Mouse (Mus musculus): ENCODE measurements around the gene Cacna2d2. TPM values are rescaled to one million over a fixed set of nuclear protein-coding genes. Genes with fewer than 3 reads are reported as not detected.

Gene Cacna2d2
- polyA plus RNA-seq, 1 experiment, result 0.01 TPM

- H3K4me3 ChIP-seq (ENCODE audit: insufficient read depth, poor library complexity, severe bottlenecking), result no peak overlapping the region
- H3K27me3 ChIP-seq (ENCODE audit: control insufficient read depth, insufficient read depth, insufficient read length), result peaks cover 72% of the 10 kb centered on the region
- no peaks in the 10 kb centered on the region for H3K36me3 ChIP-seq (ENCODE audit: control insufficient read depth, insufficient read depth)
- no peak overlapping the region for H3ac ChIP-seq (ENCODE audit: control insufficient read depth, insufficient read length, low read depth)
- no peaks in the 10 kb centered on the region for H3K79me3 ChIP-seq (ENCODE audit: low read depth)
- no peaks in the 10 kb centered on the region for H3K79me2 ChIP-seq (ENCODE audit: control insufficient read depth, insufficient read depth)
- no peak for TF ChIP-seq MYOG (IDR thresholded peaks at IDR 0.05; ENCODE audit: control insufficient read depth, extremely low read depth, insufficient read length)
- TF ChIP-seq MAX (IDR thresholded peaks at IDR 0.05), result no peak
- no peak for TF ChIP-seq CTCF (IDR thresholded peaks at IDR 0.05; ENCODE audit: control insufficient read depth, insufficient read depth, insufficient read length)
- TF ChIP-seq MYOD1 (IDR thresholded peaks at IDR 0.05; ENCODE audit: control insufficient read depth, insufficient read length, low read depth), result no peak
- TF ChIP-seq FOSL1 (IDR thresholded peaks at IDR 0.05; ENCODE audit: insufficient read depth, low read length, poor library complexity, severe bottlenecking), result no peak
- no peak for TF ChIP-seq USF1 (IDR thresholded peaks at IDR 0.05; ENCODE audit: low read depth)
- TF ChIP-seq CEBPB (IDR thresholded peaks at IDR 0.05; ENCODE audit: low read depth), result no peak
Observed at GRCm38 (mm10) chr9:107484302-107484701, 84.9 kb downstream of the Cacna2d2 start.

- H3K79me3 ChIP-seq (ENCODE audit: low read depth), result no peaks in the 10 kb centered on the region
- H3K79me2 ChIP-seq (ENCODE audit: control insufficient read depth, insufficient read depth), result no peaks in the 10 kb centered on the region
- TF ChIP-seq USF1 (IDR thresholded peaks at IDR 0.05; ENCODE audit: low read depth) (no peak), FOSL1 (IDR thresholded peaks at IDR 0.05; ENCODE audit: insufficient read depth, low read length, poor library complexity, severe bottlenecking) (no peak), MAX (IDR thresholded peaks at IDR 0.05) (no peak), CEBPB (IDR thresholded peaks at IDR 0.05; ENCODE audit: low read depth) (no peak), MYOD1 (IDR thresholded peaks at IDR 0.05; ENCODE audit: control insufficient read depth, insufficient read length, low read depth) (no peak), MYOG (IDR thresholded peaks at IDR 0.05; ENCODE audit: control insufficient read depth, extremely low read depth, insufficient read length) (no peak), CTCF (IDR thresholded peaks at IDR 0.05; ENCODE audit: control insufficient read depth, insufficient read depth, insufficient read length) (no peak)
- no peak overlapping the region for H3ac ChIP-seq (ENCODE audit: control insufficient read depth, insufficient read length, low read depth)
- no peaks in the 10 kb centered on the region for H3K36me3 ChIP-seq (ENCODE audit: control insufficient read depth, insufficient read depth)
- H3K4me3 ChIP-seq (ENCODE audit: insufficient read depth, poor library complexity, severe bottlenecking), result no peak overlapping the region
- peaks cover 72% of the 10 kb centered on the region for H3K27me3 ChIP-seq (ENCODE audit: control insufficient read depth, insufficient read depth, insufficient read length)
Observed at GRCm38 (mm10) chr9:107484766-107485165, 85.4 kb downstream of the Cacna2d2 start.

DNA sequence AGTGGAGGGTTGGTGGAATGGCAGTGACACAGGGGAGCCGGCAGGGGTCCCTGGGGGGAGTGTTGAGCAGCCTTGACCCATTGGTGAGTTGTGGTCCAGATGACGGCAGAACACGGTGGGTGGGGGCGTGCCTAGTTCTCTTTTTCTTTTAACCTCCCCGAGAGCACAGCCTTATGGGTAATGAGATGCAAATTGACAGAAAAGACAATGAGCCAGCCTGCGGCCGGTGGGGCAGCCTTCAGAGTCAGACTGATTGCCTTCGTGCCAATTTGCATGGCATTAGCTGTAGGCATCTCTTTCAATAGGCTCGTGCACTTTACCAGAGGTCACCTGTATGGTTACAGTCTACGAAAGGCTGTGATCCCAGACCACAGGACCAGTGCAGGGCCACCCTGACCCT is 86.7 kb downstream of the Cacna2d2 start:
- Histone ChIP-seq H3K79me3 (ENCODE audit: low read depth) (no peaks in the 10 kb centered on the region), H3K79me2 (ENCODE audit: control insufficient read depth, insufficient read depth) (no peaks in the 10 kb centered on the region), H3K27me3 (ENCODE audit: control insufficient read depth, insufficient read depth, insufficient read length) (peaks cover 62% of the 10 kb centered on the region), H3K36me3 (ENCODE audit: control insufficient read depth, insufficient read depth) (no peaks in the 10 kb centered on the region), H3K4me3 (ENCODE audit: insufficient read depth, poor library complexity, severe bottlenecking) (no peak overlapping the region), H3ac (ENCODE audit: control insufficient read depth, insufficient read length, low read depth) (no peak overlapping the region)
- TF ChIP-seq MAX (IDR thresholded peaks at IDR 0.05) (no peak), CTCF (IDR thresholded peaks at IDR 0.05; ENCODE audit: control insufficient read depth, insufficient read depth, insufficient read length) (no peak), USF1 (IDR thresholded peaks at IDR 0.05; ENCODE audit: low read depth) (no peak), MYOD1 (IDR thresholded peaks at IDR 0.05; ENCODE audit: control insufficient read depth, insufficient read length, low read depth) (no peak), FOSL1 (IDR thresholded peaks at IDR 0.05; ENCODE audit: insufficient read depth, low read length, poor library complexity, severe bottlenecking) (no peak), MYOG (IDR thresholded peaks at IDR 0.05; ENCODE audit: control insufficient read depth, extremely low read depth, insufficient read length) (no peak), CEBPB (IDR thresholded peaks at IDR 0.05; ENCODE audit: low read depth) (no peak)

- Histone ChIP-seq H3ac (ENCODE audit: control insufficient read depth, insufficient read length, low read depth) (no peak overlapping the region), H3K4me3 (ENCODE audit: insufficient read depth, poor library complexity, severe bottlenecking) (no peak overlapping the region), H3K36me3 (ENCODE audit: control insufficient read depth, insufficient read depth) (no peaks in the 10 kb centered on the region), H3K27me3 (ENCODE audit: control insufficient read depth, insufficient read depth, insufficient read length) (peaks cover 57% of the 10 kb centered on the region), H3K79me3 (ENCODE audit: low read depth) (no peaks in the 10 kb centered on the region), H3K79me2 (ENCODE audit: control insufficient read depth, insufficient read depth) (no peaks in the 10 kb centered on the region)
- TF ChIP-seq MAX (IDR thresholded peaks at IDR 0.05) (no peak), CEBPB (IDR thresholded peaks at IDR 0.05; ENCODE audit: low read depth) (no peak), FOSL1 (IDR thresholded peaks at IDR 0.05; ENCODE audit: insufficient read depth, low read length, poor library complexity, severe bottlenecking) (no peak), CTCF (IDR thresholded peaks at IDR 0.05; ENCODE audit: control insufficient read depth, insufficient read depth, insufficient read length) (no peak), MYOD1 (IDR thresholded peaks at IDR 0.05; ENCODE audit: control insufficient read depth, insufficient read length, low read depth) (no peak), MYOG (IDR thresholded peaks at IDR 0.05; ENCODE audit: control insufficient read depth, extremely low read depth, insufficient read length) (no peak), USF1 (IDR thresholded peaks at IDR 0.05; ENCODE audit: low read depth) (no peak)
Observed at GRCm38 (mm10) chr9:107486507-107487225, 87.3 kb downstream of the Cacna2d2 start.

- H3K79me2 ChIP-seq (ENCODE audit: control insufficient read depth, insufficient read depth), result no peaks in the 10 kb centered on the region
- H3K4me3 ChIP-seq (ENCODE audit: insufficient read depth, poor library complexity, severe bottlenecking), result no peak overlapping the region
- TF ChIP-seq CTCF (IDR thresholded peaks at IDR 0.05; ENCODE audit: control insufficient read depth, insufficient read depth, insufficient read length), result no peak
- no peak for TF ChIP-seq CEBPB (IDR thresholded peaks at IDR 0.05; ENCODE audit: low read depth)
- TF ChIP-seq MYOD1 (IDR thresholded peaks at IDR 0.05; ENCODE audit: control insufficient read depth, insufficient read length, low read depth), result no peak
- no peak for TF ChIP-seq MYOG (IDR thresholded peaks at IDR 0.05; ENCODE audit: control insufficient read depth, extremely low read depth, insufficient read length)
- no peak for TF ChIP-seq FOSL1 (IDR thresholded peaks at IDR 0.05; ENCODE audit: insufficient read depth, low read length, poor library complexity, severe bottlenecking)
- TF ChIP-seq USF1 (IDR thresholded peaks at IDR 0.05; ENCODE audit: low read depth), result no peak
- no peak for TF ChIP-seq MAX (IDR thresholded peaks at IDR 0.05)
- H3K27me3 ChIP-seq (ENCODE audit: control insufficient read depth, insufficient read depth, insufficient read length), result peaks cover 24% of the 10 kb centered on the region
- H3K36me3 ChIP-seq (ENCODE audit: control insufficient read depth, insufficient read depth), result no peaks in the 10 kb centered on the region
- no peaks in the 10 kb centered on the region for H3K79me3 ChIP-seq (ENCODE audit: low read depth)
- H3ac ChIP-seq (ENCODE audit: control insufficient read depth, insufficient read length, low read depth), result no peak overlapping the region
Observed at GRCm38 (mm10) chr9:107490146-107490545, 90.7 kb downstream of the Cacna2d2 start.
